Mouse (Mus musculus) small intestine, adult 2 months (tissue): ENCODE data around the gene Cenpi.

Experiments
- CTCF ChIP-seq: fragments of 200-500 bp; IDR thresholded peaks from 2 replicates; pipeline ENCODE4 v1.5.1; 2012; ENCODE audit warnings: low read depth, mild to moderate bottlenecking, control low read depth, inconsistent platforms, low read length, moderate library complexity, mixed read lengths; ENCODE audit not compliant: insufficient replicate concordance, insufficient read length; ENCODE audit errors: extremely low read depth
- POLR2A ChIP-seq: fragments of 200-500 bp; IDR thresholded peaks from 2 replicates; pipeline ENCODE4 v1.6.1; 2012; ENCODE audit warnings: low read depth, mild to moderate bottlenecking, control low read depth, inconsistent platforms, low read length, moderate library complexity

GRCm38 (mm10) chrX:134296737-134297136, 11.1 kb upstream of the Cenpi start:
- TF ChIP-seq CTCF = no peak
- no peak for TF ChIP-seq POLR2A
